ENCODE assay signal across 9 mouse cellular contexts in the genomic region with DNA sequence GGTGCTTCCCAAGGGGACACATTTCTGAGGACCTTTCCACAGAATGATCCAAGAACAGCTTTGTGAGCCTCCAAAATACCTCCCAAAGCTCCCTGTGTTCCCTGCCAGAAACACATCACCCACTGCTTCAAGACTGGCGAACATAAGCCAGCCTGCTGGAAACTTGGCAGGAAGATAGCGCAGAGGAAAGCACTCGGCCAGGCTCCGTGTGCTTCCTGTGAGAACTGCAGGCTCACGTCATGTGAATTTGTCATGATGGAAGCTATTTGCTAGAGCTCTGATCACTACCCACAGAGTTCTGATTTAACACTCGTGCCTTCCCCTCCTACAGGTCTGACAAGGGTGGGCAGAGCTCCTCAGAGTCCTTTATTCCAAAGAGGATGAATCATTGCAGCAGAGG. TPM values are rescaled to one million over a fixed set of nuclear protein-coding genes. Genes with fewer than 3 reads are reported as not detected.
DNase-seq lines count a peak whose midpoint lies in the region; ATAC-seq lines count a peak whose summit lies in the region.
"Had no signal": no experiment of that assay in that cellular context is flagged by ENCODE, and none has a peak within 500 bp of the region (broad histone marks: within the 10 kb centered on the region; RNA-seq: fewer than 3 reads in every experiment).

No protein-coding gene starts in this region.

- no peak overlapping the region for H3K4me3 ChIP-seq in kidney, embryonic 16.5 days (ENCODE audit: low read length)
- no peak overlapping the region for H3K4me3 ChIP-seq in heart, embryonic 14.5 days (ENCODE audit: control insufficient read depth in 1 of 2, insufficient read depth in 1 of 2, low read depth in 1 of 2, low read length in 2 of 2)
- H3K4me3 ChIP-seq in stomach, embryonic 16.5 days (replicated peaks; ENCODE audit: low read length): no peak overlapping the region
- H3K4me3 ChIP-seq: myocyte had no signal

- no peak overlapping the region for H3K4me2 ChIP-seq in kidney, embryonic 16.5 days (replicated peaks; ENCODE audit: low read depth, low read length)
- H3K4me2 ChIP-seq in heart, embryonic 14.5 days (ENCODE audit: low read length): no peak overlapping the region
- H3K4me2 ChIP-seq in stomach, embryonic 16.5 days (ENCODE audit: low read depth, low read length): no peak overlapping the region

- no peak overlapping the region for H3K9ac ChIP-seq in kidney, embryonic 16.5 days (replicated peaks; ENCODE audit: low read length)
- no peak overlapping the region for H3K9ac ChIP-seq in heart, embryonic 14.5 days (ENCODE audit: low read length)
- no peak overlapping the region for H3K9ac ChIP-seq in stomach, embryonic 16.5 days (ENCODE audit: low read length)

- intact Hi-C loops in left cerebral cortex, postnatal 10 days (cut with DNase I): loop anchor here (5.0 kb wide), 1 partner anchor 103 kb away; a partner anchor contains a TSS

- H3K4me1 ChIP-seq in kidney, embryonic 16.5 days (ENCODE audit: insufficient read depth, low read length): peaks cover 16% of the 10 kb centered on the region
- H3K4me1 ChIP-seq in heart, embryonic 14.5 days (ENCODE audit: control insufficient read depth in 2 of 2, insufficient read depth in 2 of 2, low read length in 2 of 2): peaks cover 25 to 31% of the 10 kb centered on the region in 2 experiments
- H3K4me1 ChIP-seq in stomach, embryonic 16.5 days (ENCODE audit: control insufficient read depth, insufficient read depth, low read length): peaks cover 21% of the 10 kb centered on the region

- H3K36me3 ChIP-seq in kidney, embryonic 16.5 days (ENCODE audit: insufficient read depth, low read length): no peaks in the 10 kb centered on the region
- no peaks in the 10 kb centered on the region for H3K36me3 ChIP-seq in heart, embryonic 14.5 days (ENCODE audit: control insufficient read depth, insufficient read depth, low read length)
- H3K36me3 ChIP-seq in stomach, embryonic 16.5 days (ENCODE audit: control insufficient read depth, insufficient read depth, low read length): no peaks in the 10 kb centered on the region

- H3K27me3 ChIP-seq in kidney, embryonic 16.5 days (ENCODE audit: insufficient read depth, low read length): no peaks in the 10 kb centered on the region
- no peaks in the 10 kb centered on the region for H3K27me3 ChIP-seq in heart, embryonic 14.5 days (ENCODE audit: control insufficient read depth, insufficient read depth, low read length)
- H3K27me3 ChIP-seq in stomach, embryonic 16.5 days (ENCODE audit: control insufficient read depth, insufficient read depth, low read length): no peaks in the 10 kb centered on the region

- no peak for ATAC-seq in kidney, embryonic 16.5 days (ENCODE audit: low FRiP score, low TSS enrichment)
- 0 out of 2 replicates have a peak, but pooled peaks have one; percentile 38 for ATAC-seq in heart, embryonic 14.5 days (ENCODE audit: insufficient number of reproducible peaks, insufficient read depth, low FRiP score, low read depth)
- peak; percentile 34; the same call in 1 of the 2 replicates for ATAC-seq in stomach, embryonic 16.5 days (ENCODE audit: insufficient read depth, low FRiP score)

- no peak overlapping the region for H3K27ac ChIP-seq in kidney, embryonic 16.5 days (ENCODE audit: low read length)
- H3K27ac ChIP-seq in heart, embryonic 14.5 days (replicated peaks in 1 of 2; ENCODE audit: control insufficient read depth in 1 of 2, insufficient read depth in 1 of 2, low read depth in 2 of 2, low read length in 2 of 2): peak overlapping the region; percentile 40 to 56
- H3K27ac ChIP-seq in stomach, embryonic 16.5 days (ENCODE audit: low read length): peak overlapping the region; percentile 56

- DNase-seq in kidney, postnatal 10 days: peak; percentile 25
- DNase-seq in cerebellum, adult 9-11 months: peak; percentile 90
- peak; percentile 52 to 83 for DNase-seq in left cerebral cortex, postnatal 10 days (ENCODE audit: extremely low spot score in 1 of 2, low spot score in 2 of 2)
- no peak for DNase-seq in embryo, embryonic 11 days
- no peak for DNase-seq in thymus, adult 18-20 months

- no peaks in the 10 kb centered on the region for H3K9me3 ChIP-seq in kidney, embryonic 16.5 days (ENCODE audit: low read length)
- no peaks in the 10 kb centered on the region for H3K9me3 ChIP-seq in heart, embryonic 14.5 days (ENCODE audit: control insufficient read depth, low read length)
- no peaks in the 10 kb centered on the region for H3K9me3 ChIP-seq in stomach, embryonic 16.5 days (replicated peaks; ENCODE audit: control insufficient read depth, low read length)

- 65% methylated on average over 6 of the region's 6 CpGs for WGBS in kidney, embryonic 16.5 days
- 26% methylated on average over 6 of the region's 6 CpGs for WGBS in heart, embryonic 14.5 days
- WGBS in stomach, embryonic 16.5 days: 41% methylated on average over 6 of the region's 6 CpGs

RNA-seq across cellular contexts. Expression of a gene that starts 38.5 kb away (rescaled TPM):
- polyA plus RNA-seq in kidney, embryonic 16.5 days (2015; fragmentation: Nextera tagmentation; extraction: Ambion mirVana): 23.5 and 26.2 TPM in 2 replicates
- 10.7 and 13.7 TPM in 2 replicates for polyA plus RNA-seq in heart, embryonic 14.5 days (2014; fragmentation: Nextera tagmentation; extraction: Ambion mirVana)
- total RNA-seq in left cerebral cortex, postnatal 10 days (2021): 1 to 10 TPM; 1.7 to 2.4 TPM
- 34.3 and 35.1 TPM in 2 replicates for polyA plus RNA-seq in stomach, embryonic 16.5 days (2015; fragmentation: Nextera tagmentation; extraction: Ambion mirVana)

RNA-seq across cellular contexts. Expression of a gene that starts 41.4 kb away (rescaled TPM):
- 618 and 645 TPM in 2 replicates for polyA plus RNA-seq in kidney, embryonic 16.5 days (2015; fragmentation: Nextera tagmentation; extraction: Ambion mirVana)
- 275 and 276 TPM in 2 replicates for polyA plus RNA-seq in heart, embryonic 14.5 days (2014; fragmentation: Nextera tagmentation; extraction: Ambion mirVana)
- 100 to 1,000 TPM; 108 to 120 TPM for total RNA-seq in left cerebral cortex, postnatal 10 days (2021)
- 461 and 480 TPM in 2 replicates for polyA plus RNA-seq in stomach, embryonic 16.5 days (2015; fragmentation: Nextera tagmentation; extraction: Ambion mirVana)

RNA-seq across cellular contexts. Expression of a gene that starts 41.5 kb away (rescaled TPM):
- polyA plus RNA-seq in kidney, embryonic 16.5 days (2015; fragmentation: Nextera tagmentation; extraction: Ambion mirVana): not detected in 2 replicates
- 0.11 and 0.16 TPM in 2 replicates for polyA plus RNA-seq in heart, embryonic 14.5 days (2014; fragmentation: Nextera tagmentation; extraction: Ambion mirVana)
- total RNA-seq in left cerebral cortex, postnatal 10 days (2021): under 1 TPM; 0.17 to 0.18 TPM
- 0.10 TPM in 1 of 2 replicates, not detected in the other for polyA plus RNA-seq in stomach, embryonic 16.5 days (2015; fragmentation: Nextera tagmentation; extraction: Ambion mirVana)

RNA-seq across cellular contexts. Expression of a gene that starts 58.5 kb away (rescaled TPM):
- polyA plus RNA-seq in kidney, embryonic 16.5 days (2015; fragmentation: Nextera tagmentation; extraction: Ambion mirVana): 40.9 and 45.1 TPM in 2 replicates
- polyA plus RNA-seq in heart, embryonic 14.5 days (2014; fragmentation: Nextera tagmentation; extraction: Ambion mirVana): 23.5 and 27.0 TPM in 2 replicates
- 1 to 10 TPM; 5.8 to 6.6 TPM for total RNA-seq in left cerebral cortex, postnatal 10 days (2021)
- 35.6 and 36.5 TPM in 2 replicates for polyA plus RNA-seq in stomach, embryonic 16.5 days (2015; fragmentation: Nextera tagmentation; extraction: Ambion mirVana)

Comparison
In these comparisons a context has a peak if more than half of its experiments do, and no peak if none do; other contexts are left out.
1. DNase-seq: peak in kidney, postnatal 10 days (single experiment), cerebellum, adult 9-11 months (single experiment) and left cerebral cortex, postnatal 10 days (2 of 2); none in embryo, embryonic 11 days (single experiment) and thymus, adult 18-20 months (0 of 2).